Mouse (Mus musculus): ENCODE results near the gene Tut1. TPM values are rescaled to one million over a fixed set of nuclear protein-coding genes. Genes with fewer than 3 reads are reported as not detected.

The Tut1 gene
- polyA plus RNA-seq (2012; fragmentation: generic; extraction: Trizol), result 10 to 100 TPM; 16.0 to 17.5 TPM

GRCm38 (mm10) chr19:8953135-8954039 lies at the start of gene Tut1:
Gene Tut1, plus strand, starts transcription at chr19:8953847.

GRCm38 (mm10) chr19:8920073-8920736 lies 33.4 kb upstream of the Tut1 start, which contains the start of gene B3gat3:
Gene B3gat3, plus strand, starts transcription at chr19:8920374.

GRCm38 (mm10) chr19:8929224-8930088 lies 24.2 kb upstream of the Tut1 start, which contains the start of the genes Rom1 and Eml3:
Gene Rom1, minus strand, starts transcription at chr19:8929356.
Gene Eml3, plus strand, starts transcription at chr19:8929552.

GRCm38 (mm10) chr19:8941515-8942217 lies 12.0 kb upstream of the Tut1 start, which contains the start of gene Mta2:
Gene Mta2, plus strand, starts transcription at chr19:8941875.

GRCm38 (mm10) chr19:8966590-8967372 lies 13.1 kb downstream of the Tut1 start, which contains the start of gene Eef1g:
Gene Eef1g, plus strand, starts transcription at chr19:8967041.

GRCm38 (mm10) chr19:8989066-8989566 lies 35.5 kb downstream of the Tut1 start, which contains the start of gene Ahnak:
Gene Ahnak, plus strand, starts transcription at chr19:8989284.

Other genes with a start within 250 kb of the Tut1 start
- gene Slc3a2, start 230.5 kb upstream of the Tut1 start, polyA plus RNA-seq (2012; fragmentation: generic; extraction: Trizol), result 100 to 1,000 TPM; 109 to 260 TPM
- 100 to 1,000 TPM in 1 of 2 experiments, 10 to 100 TPM in 1; 60.8 to 195 TPM for gene Wdr74, start 218.0 kb upstream of the Tut1 start, polyA plus RNA-seq (2012; fragmentation: generic; extraction: Trizol)
- 1 to 10 TPM; 1.5 to 1.8 TPM for gene 1700092M07Rik, start 213.1 kb upstream of the Tut1 start, polyA plus RNA-seq (2012; fragmentation: generic; extraction: Trizol)
- 100 to 1,000 TPM in 1 of 2 experiments, 10 to 100 TPM in 1; 33.2 to 112 TPM for gene Stx5a, start 212.4 kb upstream of the Tut1 start, polyA plus RNA-seq (2012; fragmentation: generic; extraction: Trizol)
- gene Nxf1, start 196.8 kb upstream of the Tut1 start, polyA plus RNA-seq (2012; fragmentation: generic; extraction: Trizol), result 100 to 1,000 TPM in 1 of 2 experiments, 10 to 100 TPM in 1; 63.1 to 106 TPM
- gene Tmem223, start 182.9 kb upstream of the Tut1 start, polyA plus RNA-seq (2012; fragmentation: generic; extraction: Trizol), result 100 to 1,000 TPM; 211 to 253 TPM
- 10 to 100 TPM; 43.2 to 61.1 TPM for gene Tmem179b, start 179.4 kb upstream of the Tut1 start, polyA plus RNA-seq (2012; fragmentation: generic; extraction: Trizol)
- 10 to 100 TPM; 24.9 to 37.5 TPM for gene Taf6l, start 167.4 kb upstream of the Tut1 start, polyA plus RNA-seq (2012; fragmentation: generic; extraction: Trizol)
- gene Polr2g, start 155.3 kb upstream of the Tut1 start, polyA plus RNA-seq (2012; fragmentation: generic; extraction: Trizol), result 100 to 1,000 TPM; 100 to 147 TPM
- gene Zbtb3, start 151.3 kb upstream of the Tut1 start, polyA plus RNA-seq (2012; fragmentation: generic; extraction: Trizol), result 1 to 10 TPM; 2.6 to 5.2 TPM
- 10 to 100 TPM in 1 of 2 experiments, 1 to 10 TPM in 1; 1.9 to 14.9 TPM for gene Ttc9c, start 134.5 kb upstream of the Tut1 start, polyA plus RNA-seq (2012; fragmentation: generic; extraction: Trizol)
- 10 to 100 TPM in 1 of 2 experiments, 1 to 10 TPM in 1; 7.6 to 49.9 TPM for gene Hnrnpul2, start 133.8 kb upstream of the Tut1 start, polyA plus RNA-seq (2012; fragmentation: generic; extraction: Trizol)
- gene AC129217.1, start 124.1 kb upstream of the Tut1 start, polyA plus RNA-seq (2012; fragmentation: generic; extraction: Trizol), result 1 to 10 TPM in 1 of 2 experiments, under 1 TPM in 1; 0.19 to 1.1 TPM
- 10 to 100 TPM; 11.7 to 29.0 TPM for gene Bscl2, start 116.4 kb upstream of the Tut1 start, polyA plus RNA-seq (2012; fragmentation: generic; extraction: Trizol)
- gene Gng3, start 114.7 kb upstream of the Tut1 start, polyA plus RNA-seq (2012; fragmentation: generic; extraction: Trizol), result under 1 TPM; 0.04 to 0.41 TPM
- 1 to 10 TPM in 1 of 2 experiments, under 1 TPM in 1; 0.08 to 7.0 TPM for gene Lrrn4cl, start 103.1 kb upstream of the Tut1 start, polyA plus RNA-seq (2012; fragmentation: generic; extraction: Trizol)
- 100 to 1,000 TPM; 240 to 270 TPM for gene Ubxn1, start 82.4 kb upstream of the Tut1 start, polyA plus RNA-seq (2012; fragmentation: generic; extraction: Trizol)
- gene Uqcc3, start 72.9 kb upstream of the Tut1 start, polyA plus RNA-seq (2012; fragmentation: generic; extraction: Trizol), result 10 to 100 TPM; 63.8 to 97.9 TPM
- 1 to 10 TPM; 3.4 to 3.7 TPM for gene Lbhd1, start 70.1 kb upstream of the Tut1 start, polyA plus RNA-seq (2012; fragmentation: generic; extraction: Trizol)
- gene Gm49403, start 69.9 kb upstream of the Tut1 start, polyA plus RNA-seq (2012; fragmentation: generic; extraction: Trizol), result not detected
- gene 1810009A15Rik, start 65.0 kb upstream of the Tut1 start, polyA plus RNA-seq (2012; fragmentation: generic; extraction: Trizol), result 100 to 1,000 TPM in 1 of 2 experiments, 10 to 100 TPM in 1; 73.9 to 176 TPM
- under 1 TPM in 1 of 2 experiments, not detected in 1; 0.18 TPM for gene Gm49416, start 64.9 kb upstream of the Tut1 start, polyA plus RNA-seq (2012; fragmentation: generic; extraction: Trizol)
- gene Ints5, start 60.8 kb upstream of the Tut1 start, polyA plus RNA-seq (2012; fragmentation: generic; extraction: Trizol), result 10 to 100 TPM; 30.2 to 43.9 TPM
- 100 to 1,000 TPM in 1 of 2 experiments, 10 to 100 TPM in 1; 43.4 to 137 TPM for gene Ganab, start 55.8 kb upstream of the Tut1 start, polyA plus RNA-seq (2012; fragmentation: generic; extraction: Trizol)
- gene B3gat3, start 33.5 kb upstream of the Tut1 start, polyA plus RNA-seq (2012; fragmentation: generic; extraction: Trizol), result 10 to 100 TPM; 56.0 to 67.8 TPM
- gene Rom1, start 24.5 kb upstream of the Tut1 start, polyA plus RNA-seq (2012; fragmentation: generic; extraction: Trizol), result 10 to 100 TPM in 1 of 2 experiments, 1 to 10 TPM in 1; 5.9 to 12.1 TPM
- 10 to 100 TPM; 30.0 to 62.2 TPM for gene Eml3, start 24.3 kb upstream of the Tut1 start, polyA plus RNA-seq (2012; fragmentation: generic; extraction: Trizol)
- 10 to 100 TPM; 55.6 to 94.0 TPM for gene Mta2, start 12.0 kb upstream of the Tut1 start, polyA plus RNA-seq (2012; fragmentation: generic; extraction: Trizol)
- gene Eef1g, start 13.2 kb downstream of the Tut1 start, polyA plus RNA-seq (2012; fragmentation: generic; extraction: Trizol), result 1,000 to 10,000 TPM in 1 of 2 experiments, 100 to 1,000 TPM in 1; 710 to 2,782 TPM
- gene Ahnak, start 35.4 kb downstream of the Tut1 start, polyA plus RNA-seq (2012; fragmentation: generic; extraction: Trizol), result 100 to 1,000 TPM in 1 of 2 experiments, 10 to 100 TPM in 1; 26.0 to 103 TPM
- not detected for gene Scgb1a1, start 134.1 kb downstream of the Tut1 start, polyA plus RNA-seq (2012; fragmentation: generic; extraction: Trizol)
- 1 to 10 TPM; 3.0 to 6.1 TPM for gene Asrgl1, start 181.8 kb downstream of the Tut1 start, polyA plus RNA-seq (2012; fragmentation: generic; extraction: Trizol)